Mouse (Mus musculus) midbrain, embryonic 10.5 days (tissue): Measurements from ENCODE around the gene Usp54. TPM values are rescaled to one million over a fixed set of nuclear protein-coding genes. Genes with fewer than 3 reads are reported as not detected.
"Not testable (repeated sequence)": the region's sequence is repeated elsewhere in the genome, so short reads cannot be mapped to it uniquely, and the experiment has no call there.

Experiments
- DNase-seq: peaks from one replicate; pipeline ENCODE4 v3.0.0-alpha.2; 2017; ENCODE audit warnings: low spot score
- H3K27ac ChIP-seq: fragments of 300-500 bp; sonication (generic); replicated peaks from 2 replicates; pipeline ENCODE4 v1.5.1; 2016; ENCODE audit warnings: mild to moderate bottlenecking
- H3K27me3 ChIP-seq: fragments of 300-500 bp; sonication (generic); 2 replicates; pipeline ENCODE4 v1.6.1; 2016; ENCODE audit warnings: low read depth, mild to moderate bottlenecking; ENCODE audit not compliant: poor library complexity, severe bottlenecking
- H3K36me3 ChIP-seq: fragments of 300-500 bp; sonication (generic); 2 replicates; pipeline ENCODE4 v1.6.1; 2016; ENCODE audit warnings: mild to moderate bottlenecking, moderate library complexity
- H3K4me1 ChIP-seq: fragments of 300-500 bp; sonication (generic); 2 replicates; pipeline ENCODE4 v1.6.1; 2016
- H3K4me3 ChIP-seq: fragments of 300-500 bp; sonication (generic); 2 replicates; pipeline ENCODE4 v1.5.1; 2016; ENCODE audit warnings: mild to moderate bottlenecking, moderate library complexity
- H3K9me3 ChIP-seq: fragments of 300-500 bp; sonication (generic); replicated peaks from 2 replicates; pipeline ENCODE4 v1.6.1; 2016; ENCODE audit warnings: mild to moderate bottlenecking
- WGBS: fragments of 180-500 bp; shearing (Covaris S2); methylation state at CpG from one replicate; pipeline ENCODE4 v1.1.7; 2016; 5-methylcytosine and 5-hydroxymethylcytosine counted together
- polyA plus RNA-seq: library from polyadenylated mRNA; unstranded; fragments of >200 nt; fragmentation: Nextera tagmentation; extraction: Ambion mirVana; gene quantifications from 2 replicates; pipeline ENCODE4 v1.2.1, GENCODE M21; 2016

Gene Usp54
- polyA plus RNA-seq, 1 experiment from 2014 or later, result 14.3 TPM

DNA sequence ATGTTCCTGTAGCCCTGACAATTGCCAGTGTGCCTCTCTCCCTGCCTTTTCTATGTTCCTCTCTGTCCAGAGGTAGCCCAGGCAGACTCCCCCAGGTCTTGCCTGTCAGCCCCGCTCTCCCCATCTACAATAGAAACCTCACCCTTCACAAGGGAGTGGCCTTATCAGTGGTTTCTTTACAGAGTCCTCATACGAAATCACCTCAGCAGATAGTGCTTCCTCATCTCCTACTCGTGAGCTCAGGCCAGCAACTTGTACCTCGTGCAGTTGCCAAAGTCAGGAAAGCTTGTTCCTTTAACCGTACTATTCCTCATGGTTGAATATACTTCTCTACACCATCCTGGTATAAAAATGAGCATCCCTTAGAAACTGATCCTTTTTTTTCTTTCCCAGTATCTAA is 53.4 kb downstream of the Usp54 start:
- H3K9me3 ChIP-seq, result no peaks in the 10 kb centered on the region
- H3K4me3 ChIP-seq, result no peak overlapping the region
- H3K27me3 ChIP-seq, result no peaks in the 10 kb centered on the region
- no peak for DNase-seq
- H3K36me3 ChIP-seq, result peaks cover 54% of the 10 kb centered on the region
- WGBS, result 87% methylated on average over 5 of the region's 5 CpGs
- no peaks in the 10 kb centered on the region for H3K4me1 ChIP-seq
- no peak overlapping the region for H3K27ac ChIP-seq

DNA sequence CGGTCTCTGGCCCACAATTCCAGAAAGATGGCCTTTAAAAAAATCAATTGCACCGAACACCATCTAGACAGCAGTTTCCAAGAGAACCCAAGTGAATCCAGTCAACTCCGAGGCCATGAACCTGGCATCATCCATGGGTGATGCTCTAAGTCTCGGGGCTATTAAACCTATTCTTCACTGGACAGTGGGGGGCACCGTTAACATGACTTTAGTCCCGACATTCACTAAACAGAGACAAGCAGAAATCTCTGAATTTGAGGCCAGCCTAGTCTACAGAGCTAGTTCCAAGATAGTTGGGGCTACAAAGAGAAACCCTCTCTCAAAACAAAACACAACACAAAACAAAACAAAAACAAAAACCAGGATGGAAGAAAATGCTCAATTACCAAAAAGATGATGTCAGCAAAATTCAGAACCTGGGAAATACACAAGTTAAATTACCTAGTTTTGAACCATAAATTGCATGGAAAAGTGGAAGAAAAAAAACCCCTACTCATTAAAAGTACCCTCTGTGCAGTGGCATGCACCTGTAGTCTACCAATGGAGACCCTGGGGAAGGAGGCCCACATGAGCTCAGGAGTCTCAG is 61.9 kb downstream of the Usp54 start:
- Histone ChIP-seq H3K4me1 (no peaks in the 10 kb centered on the region), H3K9me3 (no peaks in the 10 kb centered on the region), H3K27ac (no peak overlapping the region), H3K27me3 (no peaks in the 10 kb centered on the region), H3K4me3 (no peak overlapping the region), H3K36me3 (peaks cover 60% of the 10 kb centered on the region)
- DNase-seq, result no peak
- 77% methylated on average over 6 of the region's 6 CpGs for WGBS

DNA sequence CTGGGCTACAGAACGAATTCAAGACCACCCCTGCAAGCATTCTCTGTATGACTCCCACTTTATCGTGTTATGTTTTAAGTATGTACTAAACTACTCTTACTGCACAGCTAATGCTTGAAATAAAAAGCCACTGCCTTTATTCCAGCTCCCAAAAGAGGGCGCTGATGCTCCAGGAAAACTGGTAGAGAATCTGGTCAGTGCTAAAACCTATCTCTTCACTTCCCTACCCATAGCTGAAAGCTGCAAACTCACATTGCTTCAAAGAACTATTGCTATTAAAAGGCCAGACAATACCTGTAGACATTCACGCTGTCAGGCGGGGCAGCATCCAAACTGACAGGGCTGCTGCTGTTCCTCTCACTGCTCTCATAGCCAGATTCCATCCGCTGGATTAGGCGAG is 64.7 kb downstream of the Usp54 start:
- WGBS, result 59% methylated on average over 7 of the region's 7 CpGs
- Histone ChIP-seq H3K9me3 (no peaks in the 10 kb centered on the region), H3K4me3 (no peak overlapping the region), H3K36me3 (peaks cover 59% of the 10 kb centered on the region), H3K27ac (no peak overlapping the region), H3K27me3 (no peaks in the 10 kb centered on the region), H3K4me1 (no peaks in the 10 kb centered on the region)
- peak; percentile 48 for DNase-seq

DNA sequence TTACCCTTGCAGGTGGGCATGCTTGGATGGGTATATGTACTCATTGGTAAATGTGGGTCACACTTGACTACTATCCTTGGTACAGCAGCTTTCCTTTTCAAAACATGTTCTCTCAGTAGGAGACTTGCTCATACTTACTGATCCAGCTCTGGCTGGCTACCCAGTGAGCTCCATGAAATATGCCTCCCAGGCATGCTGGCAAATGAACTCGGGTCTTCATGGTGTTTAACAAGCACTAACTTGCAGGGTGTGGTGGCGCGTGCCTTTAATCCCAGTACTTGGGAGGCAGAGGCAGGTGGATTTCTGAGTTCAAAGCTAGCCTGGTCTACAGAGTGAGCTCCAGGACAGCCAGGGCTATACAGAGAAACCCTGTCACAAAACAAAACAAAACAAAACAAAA is 67.7 kb downstream of the Usp54 start:
- 97% methylated on average over 3 of the region's 3 CpGs for WGBS
- not testable (repeated sequence) for H3K27me3 ChIP-seq, H3K27ac ChIP-seq, H3K4me3 ChIP-seq, DNase-seq, H3K9me3 ChIP-seq, H3K4me1 ChIP-seq
- H3K36me3 ChIP-seq, result peaks cover 78% of the 10 kb centered on the region

DNA sequence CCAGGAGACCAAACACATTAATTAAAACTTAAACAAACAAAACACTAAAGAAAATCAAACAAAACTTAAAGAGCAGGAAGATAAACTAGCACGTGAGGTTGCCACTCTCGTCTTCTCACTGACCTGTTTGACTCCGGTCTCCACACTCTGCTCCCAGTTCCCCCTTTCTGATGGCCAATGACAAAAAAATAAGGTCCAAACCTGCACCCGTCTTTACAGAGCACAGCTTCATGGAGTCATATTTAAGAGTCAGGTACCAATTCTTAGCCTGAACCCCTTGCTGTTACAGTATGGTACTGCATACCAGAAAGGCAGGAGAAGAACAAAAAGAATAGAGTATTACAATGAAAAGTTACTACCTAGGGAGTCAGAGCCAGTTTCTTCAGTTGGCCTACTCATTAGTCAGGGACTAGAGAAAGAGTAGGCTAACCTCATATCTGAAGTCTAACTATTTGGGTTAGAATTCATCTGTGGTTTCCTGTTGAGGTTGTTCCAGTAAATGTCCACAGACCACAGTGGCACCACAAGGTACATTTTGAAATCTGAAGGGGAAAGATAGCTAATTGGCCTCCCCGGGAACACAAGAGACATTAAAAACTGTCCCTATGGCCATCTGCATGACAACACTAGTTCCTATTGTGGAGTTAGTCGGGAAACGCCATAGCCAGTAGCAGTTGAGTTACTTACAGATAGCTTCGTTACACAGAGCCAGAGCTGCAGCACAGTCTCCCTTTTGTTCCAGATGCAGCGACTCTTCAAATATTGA is 75.4 kb downstream of the Usp54 start:
- no peak for DNase-seq
- WGBS, result 84% methylated on average over 9 of the region's 9 CpGs
- Histone ChIP-seq H3K36me3 (peaks cover 100% of the 10 kb centered on the region), H3K27ac (no peak overlapping the region), H3K9me3 (no peaks in the 10 kb centered on the region), H3K4me3 (no peak overlapping the region), H3K4me1 (no peaks in the 10 kb centered on the region), H3K27me3 (no peaks in the 10 kb centered on the region)

DNA sequence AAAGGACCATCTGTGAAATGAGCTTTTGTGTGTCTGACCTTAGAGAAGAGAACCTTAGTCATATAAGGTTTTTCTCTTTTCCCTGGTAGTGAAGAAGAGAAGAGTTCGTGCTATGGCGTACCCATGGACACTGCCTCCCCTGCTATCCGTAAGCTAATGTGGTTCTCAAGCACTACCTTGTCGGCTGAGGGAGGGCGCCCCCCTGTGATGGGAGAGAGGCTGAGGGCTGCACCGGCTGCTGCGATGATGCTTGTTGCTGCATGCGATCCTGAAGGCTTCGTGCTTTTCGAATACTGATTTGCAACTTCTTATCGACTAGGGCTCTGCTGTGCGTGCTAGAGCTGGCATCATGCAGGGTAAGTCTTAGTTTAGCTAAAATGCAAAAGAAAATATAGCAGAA is 76.2 kb downstream of the Usp54 start:
- Histone ChIP-seq H3K27ac (no peak overlapping the region), H3K4me3 (no peak overlapping the region), H3K36me3 (peaks cover 98% of the 10 kb centered on the region), H3K4me1 (no peaks in the 10 kb centered on the region), H3K9me3 (no peaks in the 10 kb centered on the region), H3K27me3 (no peaks in the 10 kb centered on the region)
- no peak for DNase-seq
- WGBS, result 75% methylated on average over 12 of the region's 12 CpGs

DNA sequence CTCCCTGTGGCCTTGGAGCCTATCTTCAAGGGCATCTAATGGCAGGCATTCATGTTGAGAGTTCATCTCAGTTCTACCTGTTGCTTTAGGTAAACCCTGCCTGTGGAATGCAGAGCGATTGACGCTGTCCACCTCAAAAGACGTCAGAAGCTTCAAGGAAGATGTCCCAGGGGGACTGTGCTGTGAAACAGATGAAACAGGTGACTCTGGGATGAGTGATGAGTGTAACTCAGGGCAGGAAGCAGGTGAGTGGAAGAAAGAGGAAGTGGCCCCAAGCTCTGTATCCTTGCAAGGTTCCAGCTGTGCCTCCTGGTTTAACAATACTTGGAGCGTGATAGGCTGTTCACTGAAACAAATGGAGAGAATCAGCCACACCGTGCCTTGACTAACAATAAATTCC is 79.0 kb downstream of the Usp54 start:
- WGBS, result 97% methylated on average over 5 of the region's 5 CpGs
- H3K4me3 ChIP-seq, result no peak overlapping the region
- H3K27ac ChIP-seq, result no peak overlapping the region
- H3K27me3 ChIP-seq, result no peaks in the 10 kb centered on the region
- no peaks in the 10 kb centered on the region for H3K4me1 ChIP-seq
- no peak for DNase-seq
- H3K9me3 ChIP-seq, result no peaks in the 10 kb centered on the region
- H3K36me3 ChIP-seq, result peaks cover 95% of the 10 kb centered on the region

DNA sequence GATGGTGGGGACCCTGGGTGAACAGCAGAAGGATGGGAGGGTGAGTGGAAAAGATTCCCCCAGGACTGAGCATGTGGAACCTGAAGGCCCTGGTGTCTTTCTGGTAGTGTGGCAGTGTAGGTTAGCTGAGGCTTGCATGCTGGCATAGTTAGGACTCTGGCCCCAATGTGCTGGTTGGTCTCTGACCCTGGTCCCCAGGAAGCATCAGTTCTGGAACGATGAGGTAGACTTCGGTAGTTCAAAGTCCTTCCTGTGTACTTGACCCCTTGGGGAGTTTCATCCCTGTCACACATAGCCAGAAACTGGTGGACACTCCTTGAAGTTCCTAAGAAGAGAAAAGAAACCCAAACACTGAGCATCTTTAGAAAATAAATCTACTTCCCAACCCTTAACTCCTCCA is 90.7 kb downstream of the Usp54 start:
- Histone ChIP-seq H3K36me3 (peaks cover 59% of the 10 kb centered on the region), H3K27me3 (no peaks in the 10 kb centered on the region), H3K9me3 (no peaks in the 10 kb centered on the region), H3K4me1 (peaks cover 7% of the 10 kb centered on the region), H3K27ac (no peak overlapping the region), H3K4me3 (no peak overlapping the region)
- 89% methylated on average over 2 of the region's 2 CpGs for WGBS
- no peak for DNase-seq

DNA sequence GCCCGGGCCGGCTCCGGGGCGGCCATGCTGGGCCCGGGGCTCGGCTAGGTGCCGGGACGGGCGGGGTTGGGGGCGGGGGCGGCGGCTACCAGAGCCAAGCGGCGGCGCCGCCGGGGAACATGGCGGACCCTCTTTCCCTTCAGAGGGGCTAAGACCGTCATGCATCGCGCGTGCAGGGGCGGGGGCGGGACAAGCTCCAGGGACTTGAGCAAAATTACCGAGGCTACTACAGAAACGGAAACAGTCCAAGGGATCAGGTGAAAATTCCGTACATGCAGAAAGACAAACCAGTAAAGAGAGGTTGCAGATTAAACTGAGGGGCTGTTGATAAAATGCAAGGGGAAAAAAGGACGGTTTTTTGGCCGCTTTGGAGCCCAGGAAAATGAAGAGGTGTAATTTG is 94.4 kb downstream of the Usp54 start, which contains the start of gene Ppp3cb:
TSS of gene Ppp3cb (minus strand) at position 159 of the 400 bp plus-strand sequence.
- under 1% methylated on average over 29 of the region's 29 CpGs for WGBS
- DNase-seq, result peak; percentile 93

DNA sequence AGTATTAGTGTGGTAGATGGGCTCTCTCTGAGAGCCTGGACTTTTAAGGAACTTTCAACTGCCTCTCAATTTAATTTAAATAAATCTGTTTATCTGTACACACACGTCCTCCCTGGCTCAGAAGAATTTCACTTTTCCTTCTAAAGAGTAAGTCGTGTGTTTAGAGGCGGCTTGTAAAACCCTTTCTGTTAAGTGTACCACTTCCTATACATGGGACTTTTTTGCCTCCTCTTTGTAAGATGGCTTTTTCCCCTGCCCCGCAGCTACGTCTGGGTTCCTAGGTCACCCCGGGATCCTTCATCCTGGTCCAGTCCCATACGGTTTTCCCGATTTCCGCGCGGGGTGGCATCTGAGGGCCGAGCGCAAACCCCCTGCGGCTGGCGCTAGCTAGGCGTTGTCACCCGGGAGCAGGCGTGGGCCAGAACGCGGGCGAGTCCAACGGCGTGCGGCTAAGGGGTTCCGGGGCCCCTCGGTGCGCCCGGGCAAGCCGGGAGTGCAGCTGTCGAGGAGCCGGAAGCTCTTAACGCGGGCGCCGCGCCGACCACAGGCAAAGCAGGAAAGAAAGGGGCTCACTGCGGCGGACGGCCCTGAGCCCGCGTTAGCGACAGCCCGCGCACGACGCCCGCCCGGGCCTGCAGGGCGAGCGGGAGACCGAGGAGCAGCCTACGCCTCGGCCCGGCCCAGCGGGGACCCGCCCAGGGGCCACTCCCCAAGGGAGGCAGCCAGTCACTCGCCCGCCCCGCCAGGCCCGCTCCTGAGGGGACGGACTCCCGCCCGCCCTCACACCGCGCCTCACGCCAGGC is 95.1 kb downstream of the Usp54 start:
- Histone ChIP-seq H3K27me3 (no peaks in the 10 kb centered on the region), H3K4me1 (peaks cover 17% of the 10 kb centered on the region), H3K4me3 (peak overlapping the region; percentile 97), H3K9me3 (no peaks in the 10 kb centered on the region), H3K36me3 (peaks cover 33% of the 10 kb centered on the region), H3K27ac (peak overlapping the region; percentile 99)
- DNase-seq, result peak; percentile 86
- WGBS, result under 1% methylated on average over 64 of the region's 67 CpGs

More for the DNA sequence above, 94.4 kb downstream of the Usp54 start, which contains the start of gene Ppp3cb:
- H3K9me3 ChIP-seq, result no peaks in the 10 kb centered on the region
- no peaks in the 10 kb centered on the region for H3K27me3 ChIP-seq
- peak within 1 kb of the TSS; percentile 97 for H3K4me3 ChIP-seq
- H3K4me1 ChIP-seq, result peaks cover 17% of the 10 kb centered on the region
- H3K27ac ChIP-seq, result peak within 1 kb of the TSS; percentile 99
- H3K36me3 ChIP-seq, result peaks cover 39% of the 10 kb centered on the region

DNA sequence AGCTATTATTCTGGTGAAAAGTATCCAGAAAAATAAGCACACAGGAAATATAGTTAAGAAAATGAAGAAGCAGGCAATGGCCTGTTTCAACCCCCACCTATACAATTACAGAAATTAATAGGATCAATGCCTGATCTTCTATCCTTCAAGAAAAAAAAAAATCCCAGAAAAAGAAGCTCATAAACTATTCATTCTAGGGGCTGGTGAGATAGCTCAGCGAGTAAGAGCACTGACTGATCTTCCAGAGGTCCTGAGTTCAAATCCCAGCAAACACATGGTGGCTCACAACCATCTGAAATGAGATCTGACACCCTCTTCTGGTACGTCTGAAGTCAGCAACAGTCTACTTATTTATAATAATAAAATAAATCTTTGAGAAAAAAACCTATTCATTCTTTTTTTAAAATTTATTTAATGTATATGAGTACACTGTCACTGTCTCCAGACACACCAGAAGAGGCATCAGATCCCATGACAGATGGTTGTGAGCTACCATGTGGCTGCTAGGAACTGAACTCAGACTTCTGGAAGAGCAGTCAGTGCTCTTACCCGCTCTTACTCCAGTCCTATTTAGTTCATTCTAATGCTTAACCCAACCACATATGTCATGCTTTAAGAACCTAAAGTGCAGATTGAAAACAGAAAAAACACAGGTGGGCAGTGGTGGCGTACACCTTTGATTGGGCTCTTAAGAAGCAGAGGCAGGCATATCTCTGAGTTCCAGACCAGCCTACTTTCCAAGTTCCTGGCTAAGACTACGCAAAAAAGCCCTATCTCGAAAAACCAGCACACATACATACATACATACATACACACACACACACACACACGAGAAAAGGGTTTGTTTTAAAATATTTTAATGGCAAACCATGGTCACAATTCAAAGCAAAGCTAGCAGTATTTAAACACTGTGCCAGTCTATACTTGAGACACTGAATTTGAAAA is 96.1 kb downstream of the Usp54 start:
- WGBS, result 85% methylated on average over 7 of the region's 7 CpGs
- Histone ChIP-seq H3K4me1 (peaks cover 17% of the 10 kb centered on the region), H3K27me3 (no peaks in the 10 kb centered on the region), H3K36me3 (peaks cover 26% of the 10 kb centered on the region), H3K4me3 (peak overlapping the region; percentile 97), H3K9me3 (no peaks in the 10 kb centered on the region), H3K27ac (peak overlapping the region; percentile 99; the same call in 1 of the 2 replicates)
- no peak for DNase-seq

DNA sequence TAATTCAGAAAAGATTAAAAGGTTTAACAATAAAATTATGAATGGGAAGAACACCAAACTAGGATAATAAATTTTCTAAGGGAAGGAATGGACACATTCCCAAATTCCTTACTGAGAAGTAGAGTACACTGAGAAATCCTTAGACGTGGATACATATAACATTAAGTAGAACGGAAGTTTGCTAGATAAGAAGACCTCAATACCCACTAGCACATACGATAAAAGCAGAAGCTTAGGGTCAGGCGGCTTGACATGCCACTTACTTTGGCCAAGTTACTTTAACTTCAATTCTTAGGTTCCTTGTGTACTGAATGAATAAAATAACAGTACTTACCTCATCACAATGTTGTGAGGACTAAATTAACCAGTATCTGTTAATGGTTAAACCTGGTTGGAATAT is 111.2 kb downstream of the Usp54 start:
- Histone ChIP-seq H3K4me1 (no peaks in the 10 kb centered on the region), H3K27ac (no peak overlapping the region), H3K9me3 (no peaks in the 10 kb centered on the region), H3K27me3 (no peaks in the 10 kb centered on the region), H3K4me3 (no peak overlapping the region), H3K36me3 (peaks cover 55% of the 10 kb centered on the region)
- WGBS, result 95% methylated on average over 4 of the region's 4 CpGs
- DNase-seq, result no peak
